Mouse (Mus musculus): ENCODE results near the gene Zfp541.

The Zfp541 gene

DNA sequence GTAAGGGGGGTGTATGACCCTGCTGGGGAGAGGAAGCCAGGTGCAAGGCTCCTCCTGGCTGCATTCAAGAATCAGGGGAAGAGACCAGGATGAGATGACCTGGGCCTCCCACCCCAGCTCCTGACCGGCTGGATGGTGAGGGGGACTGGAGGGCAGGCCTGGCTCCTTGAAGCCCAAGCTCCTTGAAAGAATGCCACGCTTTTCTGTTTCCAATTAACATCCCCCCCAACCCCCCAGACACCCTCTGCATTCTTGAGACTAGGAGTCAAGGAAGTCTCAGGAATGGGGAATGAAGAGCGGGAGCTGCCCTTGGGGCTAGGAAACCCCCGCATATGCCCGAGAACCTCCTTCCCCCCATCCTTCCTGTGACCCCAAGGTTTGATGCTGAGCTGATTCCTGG lies 17.1 kb upstream of the Zfp541 start:
- DNase-seq (ENCODE audit: low spot score in 2 of 2), result no peak

DNA sequence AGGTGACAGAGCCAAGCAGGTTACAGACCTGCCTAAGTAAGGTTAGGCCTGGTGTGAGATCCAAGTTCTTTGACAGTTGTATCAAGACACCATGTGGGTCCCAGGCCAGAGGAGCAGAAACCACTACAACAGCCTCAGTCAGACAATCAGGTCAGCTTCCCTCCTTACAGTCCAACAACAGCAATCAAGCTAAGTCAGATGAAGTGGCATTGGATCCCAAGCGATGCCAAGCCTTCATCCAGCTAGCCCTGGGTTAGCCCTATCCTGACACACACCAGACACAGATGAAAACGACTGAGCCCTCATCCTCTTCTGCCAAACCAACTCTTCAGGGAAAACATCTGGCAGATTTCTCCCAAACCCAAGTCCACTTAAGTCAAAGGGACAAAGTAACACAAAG lies 16.1 kb upstream of the Zfp541 start:
- no peak for DNase-seq (ENCODE audit: low spot score in 2 of 2)

DNA sequence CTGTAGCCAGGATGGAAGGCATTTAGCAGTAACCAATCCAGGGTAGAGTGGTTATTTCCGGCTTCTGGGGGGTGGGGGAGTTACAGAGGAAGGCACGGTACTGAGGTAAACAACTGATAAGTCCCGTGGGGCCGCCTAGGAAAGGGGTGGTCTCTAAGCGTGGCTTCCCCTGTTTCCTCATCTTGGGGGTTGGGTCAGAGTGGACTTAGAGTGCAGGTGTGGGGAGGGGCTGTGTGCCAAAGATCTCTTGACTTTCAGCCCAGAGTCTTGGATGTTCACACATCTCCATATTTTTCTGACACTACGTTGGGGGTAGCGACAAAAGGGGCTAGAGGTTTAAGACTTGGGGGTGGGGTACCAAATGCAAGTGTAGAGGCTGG lies 15.5 kb upstream of the Zfp541 start:
- DNase-seq (ENCODE audit: low spot score in 2 of 2), result no peak

DNA sequence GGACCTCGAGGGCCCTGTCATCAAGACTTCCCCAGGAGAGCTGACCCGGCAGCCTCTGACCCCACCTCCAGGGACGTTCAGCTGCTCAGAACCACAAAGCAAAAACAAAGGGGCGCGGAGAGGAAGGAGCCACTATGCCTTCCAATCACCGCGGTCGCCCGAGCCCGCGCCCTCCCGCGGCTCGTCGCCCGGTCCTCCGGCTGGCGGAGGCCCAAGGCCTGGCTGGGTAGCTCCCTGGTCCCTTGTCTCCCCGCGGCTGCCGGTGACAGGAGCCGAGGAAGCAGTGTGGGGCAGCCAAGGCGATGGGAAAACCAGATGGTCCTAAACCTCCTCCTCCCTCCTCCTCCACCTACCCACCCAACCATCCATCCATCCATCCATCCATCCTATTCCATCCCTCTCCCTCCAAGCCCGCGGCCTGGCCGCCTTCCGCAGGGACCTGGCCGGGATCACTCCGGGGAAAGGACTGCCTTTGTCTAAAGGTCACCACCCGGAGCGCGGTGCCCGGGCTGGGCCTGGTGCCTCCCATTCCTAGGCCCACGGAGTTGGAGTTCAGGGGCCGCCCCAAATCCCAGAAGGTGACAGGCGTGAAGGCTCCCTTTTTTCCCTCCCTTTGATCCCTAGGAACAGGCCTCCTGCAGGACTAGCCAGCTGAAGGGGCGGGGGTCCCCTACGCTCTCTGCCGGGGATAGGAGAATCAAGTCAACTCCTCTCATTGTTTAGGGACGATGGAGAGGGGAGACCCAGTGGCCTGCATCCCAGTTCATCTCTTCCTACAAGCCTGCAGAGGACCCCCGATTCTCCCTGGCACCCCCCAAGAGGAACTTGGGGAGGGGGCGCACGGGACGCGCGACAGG lies 14.9 kb upstream of the Zfp541 start:
- DNase-seq (ENCODE audit: low spot score in 2 of 2), result peak; percentile 49 to 62

DNA sequence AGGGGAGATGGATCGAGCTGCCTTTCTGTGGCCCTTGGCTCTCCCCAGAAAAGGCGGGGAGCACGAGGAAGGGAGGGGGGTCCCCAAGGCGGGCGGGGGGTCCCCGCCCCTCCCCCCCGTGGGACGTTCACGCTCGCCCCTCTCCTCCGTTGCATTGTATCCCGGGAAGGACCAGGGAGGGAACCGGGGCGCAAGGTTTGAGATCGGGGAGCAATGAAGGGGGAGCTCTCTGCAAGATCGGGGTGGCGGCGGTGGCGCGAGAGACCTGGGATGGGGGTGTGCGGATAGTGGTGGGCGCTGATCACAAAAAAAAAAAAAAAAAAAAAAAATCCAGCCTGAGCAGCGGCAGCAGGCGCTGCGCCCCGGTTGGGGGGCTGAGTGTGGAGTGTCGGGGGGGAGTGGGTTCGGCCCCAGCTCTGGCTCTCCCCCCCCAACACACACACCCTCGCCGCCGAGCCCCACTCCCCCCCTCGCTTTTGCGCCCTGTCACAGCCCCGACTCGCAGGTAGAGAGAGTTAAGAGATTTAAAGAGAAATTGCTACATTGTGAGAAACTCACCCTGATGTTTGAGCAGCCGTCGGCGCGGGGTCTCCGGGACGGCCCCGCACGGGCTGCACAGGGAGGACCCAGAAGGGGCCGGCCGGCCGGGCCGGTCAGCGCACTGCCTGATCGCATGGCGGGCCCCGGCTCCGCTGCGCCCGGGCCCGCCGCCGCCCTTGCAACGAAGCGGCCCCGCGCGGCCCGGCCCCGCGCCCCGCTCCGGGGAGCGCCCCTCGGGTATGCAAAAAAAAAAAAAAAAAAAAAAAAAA lies 14.1 kb upstream of the Zfp541 start, which contains the start of gene Bicra:
TSS of gene Bicra (minus strand) at position 584 of the 809 bp plus-strand sequence.
- DNase-seq (ENCODE audit: low spot score in 2 of 2), result peak; percentile 68 to 76

DNA sequence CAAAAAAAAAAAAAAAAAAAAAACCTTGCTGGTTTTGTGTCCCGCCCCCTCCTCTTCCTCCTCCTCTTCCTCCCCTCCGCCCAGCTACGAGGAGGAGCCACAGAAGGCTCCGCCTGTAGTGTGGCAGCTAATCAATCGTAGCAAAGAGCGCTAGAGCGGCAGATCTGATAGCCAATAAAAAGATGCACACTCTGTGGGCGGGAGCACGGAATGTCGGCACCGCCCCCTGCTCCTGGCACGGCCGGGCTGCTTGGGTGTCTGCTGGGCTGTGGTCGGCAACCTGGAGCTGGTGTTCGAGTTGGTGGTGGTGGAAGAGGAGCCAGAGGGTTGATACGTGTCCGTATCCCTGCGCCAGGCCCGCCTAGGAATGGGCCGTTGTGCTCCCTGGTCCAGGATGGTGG lies 13.4 kb upstream of the Zfp541 start:
- peak; percentile 97 to 98 for DNase-seq (ENCODE audit: low spot score in 2 of 2)

DNA sequence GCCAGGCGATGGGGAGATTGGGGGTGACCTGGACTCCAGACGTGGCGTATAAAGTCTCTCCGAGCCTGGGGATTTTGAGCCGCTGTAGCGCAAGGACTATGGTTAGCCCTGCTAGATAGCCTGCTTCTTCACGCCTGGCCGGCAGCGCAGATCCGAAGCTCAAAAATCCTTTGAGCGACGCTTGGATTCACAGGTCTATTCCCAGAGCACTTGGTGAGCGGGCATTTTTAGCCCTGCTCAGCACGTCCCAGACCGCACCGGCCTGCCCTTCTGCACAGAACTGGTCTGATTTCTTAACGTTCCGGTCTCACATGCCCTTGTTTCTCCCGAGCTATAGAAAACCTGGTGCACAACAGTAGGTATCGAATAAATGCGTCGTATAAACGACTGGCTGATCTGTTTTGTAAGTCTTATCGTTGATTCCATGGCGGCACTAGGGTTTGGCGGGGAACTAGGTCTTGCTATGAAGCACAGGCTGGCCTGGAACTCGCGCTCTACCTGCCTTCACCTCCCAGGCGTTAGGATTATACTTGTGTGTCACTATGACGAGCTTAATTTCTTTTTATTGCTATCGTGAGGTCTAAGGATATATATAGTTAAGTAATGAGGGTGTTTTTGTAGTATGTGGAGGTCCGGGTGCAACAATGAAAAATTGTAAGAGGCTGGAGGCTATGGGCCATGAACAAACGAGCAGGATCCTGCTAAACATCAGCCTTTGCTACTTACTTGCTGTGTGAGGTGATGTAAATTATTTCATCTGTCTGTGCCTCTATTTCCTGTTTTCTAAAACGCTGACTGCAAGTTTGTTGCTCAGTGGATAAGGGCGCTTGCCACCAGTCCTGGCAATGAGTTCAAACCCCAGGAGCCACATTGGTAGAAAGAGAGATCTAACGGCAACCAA lies 12.7 kb upstream of the Zfp541 start:
- DNase-seq (ENCODE audit: low spot score in 2 of 2), result no peak

DNA sequence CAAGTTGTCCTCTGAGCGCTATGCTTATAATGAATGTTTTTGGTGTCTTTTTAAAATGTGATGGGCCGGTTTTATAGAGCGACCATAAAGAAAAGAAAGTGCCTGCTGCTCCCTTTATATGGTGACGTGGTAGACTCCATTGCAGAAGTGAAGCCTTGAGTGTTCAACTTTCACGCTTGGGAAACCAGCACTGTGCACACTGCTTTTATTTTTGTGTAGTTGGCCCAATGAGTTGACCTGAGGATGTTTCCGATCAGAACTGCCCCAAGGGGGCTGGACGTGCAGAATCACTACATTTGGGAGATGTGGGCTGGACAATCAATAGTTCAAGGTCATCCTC lies 12.1 kb upstream of the Zfp541 start:
- DNase-seq (ENCODE audit: low spot score in 2 of 2), result no peak

DNA sequence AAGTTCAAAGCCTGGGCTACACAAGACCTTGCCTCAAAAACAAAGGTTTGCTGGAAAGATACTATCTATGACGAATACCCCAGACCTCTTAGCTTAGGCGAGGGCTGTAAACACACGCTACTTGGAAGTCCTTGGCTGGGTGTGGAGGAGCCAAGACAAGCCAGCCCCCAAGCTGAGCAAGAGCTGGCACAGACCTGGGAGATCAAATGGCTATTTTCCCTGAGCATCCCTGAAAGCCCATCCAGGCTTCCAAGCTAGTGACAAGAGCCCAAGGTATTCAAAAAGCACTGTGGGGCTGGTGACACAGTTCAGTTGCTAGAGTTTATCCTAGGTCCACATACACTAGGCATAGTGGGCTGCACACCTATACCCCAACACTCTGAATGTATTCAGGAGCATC lies 11.0 kb upstream of the Zfp541 start:
- DNase-seq (ENCODE audit: low spot score in 2 of 2), result no peak

DNA sequence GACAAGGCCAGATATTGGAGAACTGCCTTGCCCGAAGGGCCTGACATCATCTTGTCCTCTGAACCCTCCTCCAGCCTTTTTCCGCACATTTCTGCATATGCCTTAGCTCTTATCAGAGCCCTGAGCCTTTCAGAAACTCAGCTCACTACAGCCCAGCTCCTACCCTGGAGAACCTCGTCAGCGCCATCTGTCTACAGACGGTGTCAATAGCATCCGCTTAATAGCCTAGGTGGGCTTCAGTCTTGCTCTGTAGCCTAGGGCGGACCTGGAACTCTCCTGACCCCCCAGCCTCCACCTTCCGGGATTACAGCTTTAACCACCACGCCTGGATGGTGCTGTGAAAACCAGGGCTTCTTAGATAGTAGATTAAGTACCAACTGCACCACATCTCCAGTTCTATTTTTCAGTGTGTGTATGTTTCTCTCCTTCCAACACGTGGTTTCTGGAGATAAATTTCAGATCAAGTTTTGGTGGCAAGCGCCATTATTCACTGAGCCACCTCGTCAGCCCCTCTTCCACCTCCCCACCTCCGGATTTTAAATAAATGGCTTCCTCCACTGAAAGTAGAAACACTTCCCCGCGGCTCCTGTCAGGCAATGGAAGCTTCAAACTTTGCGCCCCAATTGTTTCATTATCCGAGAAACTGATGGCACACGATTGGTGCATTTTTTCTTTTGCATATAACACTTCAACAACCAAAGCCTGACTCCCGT lies 9.6 kb upstream of the Zfp541 start:
- DNase-seq (ENCODE audit: low spot score in 2 of 2), result peak; percentile 50 to 56

DNA sequence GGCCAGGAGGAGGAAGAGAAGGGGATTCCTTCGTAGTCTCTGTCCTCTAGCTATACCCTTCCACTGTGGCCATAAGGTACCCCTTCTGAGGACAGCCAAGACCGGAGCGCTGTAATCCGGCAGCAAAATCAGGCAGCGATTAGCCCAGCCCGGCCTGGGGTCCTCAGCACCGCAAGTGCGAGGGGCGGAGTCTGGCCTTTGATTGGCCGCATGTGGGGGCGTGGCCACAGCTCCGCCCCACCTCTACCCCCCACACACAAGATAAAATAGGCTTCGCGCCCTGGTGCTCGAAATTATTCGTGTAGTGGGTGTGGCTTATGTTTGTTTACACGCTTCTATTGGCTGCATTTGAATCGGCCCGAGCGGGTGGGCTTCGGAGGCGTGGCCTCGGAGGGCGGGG lies 8.9 kb upstream of the Zfp541 start:
- peak; percentile 83 to 89 for DNase-seq (ENCODE audit: low spot score in 2 of 2)

DNA sequence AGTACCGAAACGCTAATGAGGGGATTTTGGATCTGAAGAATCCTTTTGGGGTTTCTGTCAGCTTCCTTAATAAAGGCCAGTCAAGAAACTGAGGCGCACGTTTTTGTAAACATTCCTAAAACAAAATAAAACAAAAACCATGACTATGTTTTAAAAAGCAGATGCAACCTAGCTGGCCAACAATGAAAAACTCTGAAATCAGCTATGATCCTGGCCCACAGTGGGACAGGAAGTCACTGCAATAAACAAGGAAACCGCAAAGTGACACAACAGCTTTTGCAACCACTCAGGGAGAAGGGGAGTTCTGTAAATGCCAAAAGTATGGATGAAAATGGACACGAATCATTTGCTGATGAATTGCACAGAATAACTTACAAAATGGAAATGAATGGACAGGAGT lies 8.5 kb upstream of the Zfp541 start:
- no peak for DNase-seq (ENCODE audit: low spot score in 2 of 2)

DNA sequence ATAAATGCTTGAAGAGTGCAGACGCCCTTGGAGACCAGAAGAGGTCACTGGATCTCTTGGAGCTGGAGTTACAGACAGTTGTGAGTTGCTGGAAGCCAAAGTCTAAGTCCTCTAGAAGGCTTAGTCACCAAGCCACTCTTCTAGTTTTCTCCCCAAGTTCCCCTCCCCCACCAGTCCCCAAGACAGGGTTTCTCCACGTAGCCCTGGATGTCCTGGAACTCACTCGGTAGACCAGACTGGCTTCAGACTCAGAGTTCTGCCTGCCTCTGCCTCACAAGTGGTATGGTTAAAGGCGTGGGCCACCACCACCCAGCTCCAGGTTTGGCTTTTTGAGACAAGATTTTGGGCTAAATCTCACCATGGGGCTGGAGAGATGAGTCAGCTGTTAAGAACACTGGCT lies 6.6 kb upstream of the Zfp541 start:
- no peak for DNase-seq (ENCODE audit: low spot score in 2 of 2)

DNA sequence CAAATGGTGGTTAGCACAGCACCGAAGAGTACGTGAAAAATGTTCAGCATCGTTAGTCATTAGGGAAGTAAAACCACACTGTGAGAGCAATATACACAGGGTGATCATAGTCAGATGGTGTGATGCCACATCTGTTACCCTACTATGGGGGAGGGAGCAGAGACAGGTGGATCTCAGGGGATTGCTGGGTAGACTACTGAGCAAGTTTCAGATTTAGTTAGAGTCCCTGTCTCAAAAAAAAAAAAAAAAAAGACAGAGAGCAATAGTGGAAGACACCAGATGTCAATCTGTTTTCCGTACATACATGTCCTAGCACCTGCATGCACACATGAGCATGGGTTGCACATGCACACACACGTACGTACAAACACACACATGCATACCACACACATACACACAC lies 5.9 kb upstream of the Zfp541 start:
- DNase-seq (ENCODE audit: low spot score in 2 of 2), result no peak

DNA sequence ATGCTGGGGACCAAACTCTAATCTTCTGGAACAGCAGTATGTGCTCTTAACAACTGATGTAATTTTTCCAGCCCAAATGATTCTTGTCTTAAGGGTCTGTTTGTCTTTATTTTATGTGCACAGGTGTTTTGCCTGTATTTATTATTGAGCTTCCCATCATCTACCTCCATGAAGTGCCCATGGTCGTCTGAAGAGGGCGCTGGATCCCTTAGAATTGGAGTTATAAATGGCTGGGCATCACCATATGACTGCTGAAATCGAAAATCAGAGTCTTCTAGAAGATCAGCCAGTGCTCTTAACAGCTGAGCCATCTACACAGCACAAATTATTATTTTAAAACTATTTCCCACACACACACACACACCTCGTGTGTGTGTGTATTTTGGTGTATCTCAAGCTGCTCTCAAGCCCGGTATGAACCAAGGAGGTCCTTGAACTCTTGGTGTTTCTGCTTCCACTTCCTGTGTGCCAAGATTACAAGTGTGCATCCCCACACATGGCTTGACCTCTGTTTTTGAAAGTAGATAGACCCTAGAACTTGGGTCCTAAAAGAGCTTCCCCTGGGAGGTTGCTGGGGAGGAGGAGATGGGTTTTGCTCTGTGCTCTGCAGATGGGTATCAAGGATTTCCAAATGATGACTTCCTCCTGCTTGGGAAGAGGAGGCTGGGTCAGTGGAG lies 5.0 kb upstream of the Zfp541 start:
- peak; percentile 30 to 38 for DNase-seq (ENCODE audit: low spot score in 2 of 2)

DNA sequence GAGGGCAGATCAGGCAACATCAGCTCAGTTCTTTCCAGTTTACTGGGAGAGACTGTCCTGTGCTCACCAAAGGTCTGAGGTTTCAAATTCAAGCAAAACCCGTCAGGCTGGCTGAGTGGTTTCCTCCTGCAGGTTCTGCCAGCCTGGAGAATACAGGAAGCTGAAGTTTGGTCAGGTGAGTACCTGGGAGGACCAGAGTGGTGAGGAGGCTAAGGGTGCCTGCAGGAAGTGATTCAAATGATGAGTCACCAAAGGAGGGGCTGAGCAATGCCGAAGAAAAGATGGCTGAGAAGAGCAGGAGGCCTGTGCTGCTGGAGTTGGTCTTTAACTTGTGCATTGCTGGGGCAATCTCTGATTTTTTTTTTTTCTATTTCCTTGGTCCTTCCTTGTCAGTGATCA lies 4.5 kb upstream of the Zfp541 start:
- no peak for DNase-seq (ENCODE audit: low spot score in 2 of 2)

DNA sequence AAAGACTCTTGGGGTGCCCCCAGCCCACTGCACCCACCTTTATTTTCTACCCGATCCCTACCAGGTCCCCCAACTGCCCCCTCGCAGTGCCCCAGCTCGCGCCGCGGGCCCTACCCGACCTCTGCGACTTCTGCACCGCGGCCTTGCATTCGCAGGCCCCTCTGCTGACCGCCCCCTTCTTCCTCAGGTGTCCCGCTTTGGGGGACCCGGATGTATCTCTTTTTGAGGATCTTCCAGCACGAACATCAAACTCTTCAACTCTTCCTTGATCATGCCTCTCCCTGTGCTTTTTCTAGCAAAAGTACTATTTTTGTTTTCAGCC lies 446 bp downstream of the Zfp541 start:
- no peak for DNase-seq (ENCODE audit: low spot score in 2 of 2)

DNA sequence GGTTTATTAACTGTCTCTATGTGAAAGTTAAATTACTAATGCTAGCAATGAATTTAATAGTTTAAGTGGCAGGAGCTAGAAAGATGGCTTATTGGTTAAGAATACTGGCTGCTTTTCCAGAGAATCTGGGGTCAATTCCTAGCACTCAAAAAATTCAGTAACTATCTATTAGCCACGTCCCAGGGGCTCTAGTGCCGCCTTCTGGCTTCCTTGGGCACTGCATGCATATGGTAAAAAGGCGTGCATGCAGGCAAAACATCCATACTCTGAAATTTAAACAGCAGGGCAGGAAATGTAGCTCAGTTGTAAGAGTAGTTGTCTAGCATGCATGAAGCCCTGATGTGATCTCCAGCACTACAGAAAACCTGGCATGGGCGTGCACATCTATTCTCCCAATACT lies 1.9 kb downstream of the Zfp541 start:
- DNase-seq (ENCODE audit: low spot score in 2 of 2), result no peak

DNA sequence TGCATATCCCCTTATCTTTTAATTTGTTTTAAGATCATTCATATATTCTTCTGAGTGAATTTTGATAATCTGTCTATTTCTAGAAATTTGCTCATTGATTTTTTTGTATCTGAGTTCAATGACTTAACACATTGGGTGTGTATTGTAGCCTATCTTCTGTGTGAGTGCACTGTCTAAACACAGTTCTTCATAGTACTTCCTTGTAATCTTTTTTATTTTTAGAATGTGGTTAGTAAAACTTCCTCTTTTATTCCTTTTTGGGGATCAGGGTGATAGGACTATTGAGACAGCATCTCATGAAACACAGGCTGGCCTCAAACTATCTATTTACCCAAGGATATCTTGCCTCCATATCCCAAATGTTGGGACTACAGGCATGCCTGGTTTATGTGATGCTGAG lies 9.2 kb downstream of the Zfp541 start:
- no peak for DNase-seq (ENCODE audit: low spot score in 2 of 2)

DNA sequence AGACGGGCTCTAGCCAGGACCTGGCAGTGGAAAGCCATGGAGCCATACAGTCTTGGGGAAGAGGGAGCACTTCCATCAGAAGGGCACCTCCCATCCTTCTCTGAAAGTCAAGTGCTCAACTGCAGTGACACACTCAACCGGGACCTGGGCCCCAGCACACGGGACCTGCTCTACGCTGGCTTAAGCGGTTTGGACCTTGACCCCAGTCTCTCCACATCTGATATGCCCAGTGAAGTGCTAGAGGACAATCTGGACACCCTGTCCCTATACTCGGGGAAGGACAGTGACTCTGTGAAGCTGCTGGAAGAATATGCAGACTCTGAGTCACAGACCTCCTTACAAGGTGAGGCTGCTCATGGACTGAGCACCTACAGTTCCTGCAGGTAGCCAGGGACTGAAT lies 10.3 kb downstream of the Zfp541 start:
- no peak for DNase-seq (ENCODE audit: low spot score in 2 of 2)

DNA sequence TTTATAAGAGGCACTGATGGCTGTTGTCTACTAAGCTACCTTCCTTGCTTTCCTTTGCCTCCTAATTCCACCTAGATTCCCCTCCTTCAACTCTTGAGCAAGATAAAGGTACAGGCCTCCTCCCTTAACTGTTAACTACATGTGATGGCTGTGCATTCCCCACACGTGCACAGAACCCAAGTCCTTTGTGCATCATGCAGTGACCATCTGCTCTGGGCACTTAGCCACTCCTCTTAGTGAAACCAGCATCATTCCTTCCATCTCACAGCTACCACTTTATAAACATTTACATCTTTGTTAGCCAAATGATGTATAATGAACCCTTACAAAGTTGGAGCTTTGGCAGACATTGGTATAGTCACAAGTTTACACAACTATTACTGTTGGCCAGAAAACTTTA lies 18.3 kb downstream of the Zfp541 start:
- DNase-seq (ENCODE audit: low spot score in 2 of 2), result no peak
